Mouse (Mus musculus) CH12.LX (cell line): Measurements from ENCODE around the gene Ccdc80. TPM values are rescaled to one million over a fixed set of nuclear protein-coding genes. Genes with fewer than 3 reads are reported as not detected.

Source experiments
- DNase-seq: peaks from one replicate; pipeline ENCODE4 v3.0.0-alpha.2; 2013; ENCODE audit errors: extremely low read depth
- H3K27ac ChIP-seq: 2 replicates; pipeline ENCODE4 v1.5.1; 2012; ENCODE audit warnings: low read depth, mild to moderate bottlenecking, control low read depth, moderate library complexity; ENCODE audit not compliant: insufficient read depth
- H3K27me3 ChIP-seq: replicated peaks from 2 replicates; pipeline ENCODE3; 2012; ENCODE audit warnings: inconsistent platforms
- H3K36me3 ChIP-seq, 2 experiments: replicated peaks in 1 of 2; 2 replicates each; pipeline versions ENCODE3 to v1.6.1; 2012; ENCODE audit warnings: inconsistent platforms in 1 of 2, low read length in 1 of 2, mild to moderate bottlenecking in 1 of 2, mixed read lengths in 1 of 2, moderate library complexity in 1 of 2; ENCODE audit not compliant: control insufficient read depth in 1 of 2, insufficient read depth in 1 of 2
- H3K4me1 ChIP-seq, 2 experiments: 2 replicates each; pipeline ENCODE4 v1.6.1; 2012; ENCODE audit warnings: inconsistent platforms in 1 of 2, moderate library complexity in 1 of 2; ENCODE audit not compliant: insufficient read depth in 2 of 2, control insufficient read depth in 1 of 2
- H3K4me2 ChIP-seq: 2 replicates; pipeline ENCODE4 v1.6.1; 2012; ENCODE audit warnings: low read depth, mild to moderate bottlenecking, control low read depth; ENCODE audit not compliant: poor library complexity, insufficient read depth, severe bottlenecking
- H3K4me3 ChIP-seq, 3 experiments: fragments of 150-350 bp in 1 of 3; sonication (generic) in 1 of 3; replicated peaks in 1 of 3; 2 replicates each; pipeline versions ENCODE3 to v1.5.1; 2011 to 2012; ENCODE audit warnings: low read depth in 2 of 3, low read length in 2 of 3, mild to moderate bottlenecking in 2 of 3, moderate library complexity in 2 of 3, control low read depth in 1 of 3, improper control_type of control experiment in 1 of 3, inconsistent platforms in 1 of 3, mixed read lengths in 1 of 3; ENCODE audit not compliant: poor library complexity in 1 of 3
- H3K79me2 ChIP-seq: replicated peaks from 2 replicates; pipeline ENCODE4 v1.6.1; 2012; ENCODE audit warnings: mild to moderate bottlenecking, moderate library complexity; ENCODE audit not compliant: control insufficient read depth, poor library complexity, insufficient read depth, severe bottlenecking; ENCODE audit errors: extremely low read depth
- H3K9ac ChIP-seq: 2 replicates; pipeline ENCODE4 v1.6.1; 2012; ENCODE audit warnings: low read depth, mild to moderate bottlenecking, control low read depth, moderate library complexity; ENCODE audit not compliant: insufficient read depth
- H3K9me3 ChIP-seq: replicated peaks from 2 replicates; pipeline ENCODE3; 2012; ENCODE audit warnings: low read length, inconsistent platforms, mixed read lengths
- CHD1 ChIP-seq: IDR thresholded peaks from 2 replicates; pipeline ENCODE4 v1.6.1; 2012; ENCODE audit warnings: low read depth, low read length, improper control_type of control experiment, inconsistent platforms
- CHD2 ChIP-seq: IDR thresholded peaks from 2 replicates; pipeline ENCODE4 v1.6.1; 2011; ENCODE audit warnings: low read length, improper control_type of control experiment
- ELF1 ChIP-seq: IDR thresholded peaks from 2 replicates; pipeline ENCODE4 v1.6.1; 2014; ENCODE audit warnings: low read depth, mild to moderate bottlenecking, inconsistent platforms, low read length, improper control_type of control experiment
- EP300 ChIP-seq: IDR thresholded peaks from 2 replicates; pipeline ENCODE4 v1.6.1; 2011; ENCODE audit warnings: low read length, improper control_type of control experiment
- ETS1 ChIP-seq: conservative IDR thresholded peaks from 2 replicates; pipeline ENCODE4 v1.6.1; 2012; ENCODE audit warnings: low read depth, mild to moderate bottlenecking, inconsistent platforms, low read length, improper control_type of control experiment, moderate library complexity
- GABPA ChIP-seq: IDR thresholded peaks from 2 replicates; pipeline ENCODE4 v1.6.1; 2012; ENCODE audit warnings: low read depth, low read length, improper control_type of control experiment, inconsistent platforms; ENCODE audit not compliant: insufficient replicate concordance
- IRF4 ChIP-seq: IDR thresholded peaks from 2 replicates; pipeline ENCODE4 v1.6.1; 2014; ENCODE audit warnings: low read depth, mild to moderate bottlenecking, inconsistent platforms, low read length, improper control_type of control experiment
- JUND ChIP-seq: conservative IDR thresholded peaks from 2 replicates; pipeline ENCODE4 v1.6.1; 2011; ENCODE audit warnings: low read depth, low read length, improper control_type of control experiment
- KAT2A ChIP-seq: IDR thresholded peaks from 2 replicates; pipeline ENCODE4 v1.6.1; 2012; ENCODE audit warnings: low read length, improper control_type of control experiment, inconsistent platforms; ENCODE audit not compliant: insufficient replicate concordance
- MAFK ChIP-seq: IDR thresholded peaks from 2 replicates; pipeline ENCODE4 v1.6.1; 2011; ENCODE audit warnings: low read length, improper control_type of control experiment; ENCODE audit not compliant: insufficient replicate concordance
- MAX ChIP-seq: IDR thresholded peaks from 2 replicates; pipeline ENCODE4 v1.6.1; 2011; ENCODE audit warnings: low read length, improper control_type of control experiment
- MEF2A ChIP-seq: IDR thresholded peaks from 2 replicates; pipeline ENCODE4 v1.6.1; 2014; ENCODE audit warnings: low read depth, mild to moderate bottlenecking, inconsistent platforms, low read length, improper control_type of control experiment, borderline replicate concordance
- MXI1 ChIP-seq: IDR thresholded peaks from 2 replicates; pipeline ENCODE4 v1.6.1; 2011; ENCODE audit warnings: mild to moderate bottlenecking, low read depth, low read length, improper control_type of control experiment
- MYC ChIP-seq: IDR thresholded peaks from 2 replicates; pipeline ENCODE4 v1.6.1; 2011; ENCODE audit warnings: low read depth, mild to moderate bottlenecking, improper control_type of control experiment, low read length
- POLR2AphosphoS2 ChIP-seq: IDR thresholded peaks from 2 replicates; pipeline ENCODE4 v1.6.1; 2011; ENCODE audit warnings: low read depth, low read length, improper control_type of control experiment
- SIN3A ChIP-seq: IDR thresholded peaks from 2 replicates; pipeline ENCODE4 v1.6.1; 2012; ENCODE audit warnings: low read length, improper control_type of control experiment, inconsistent platforms
- TBP ChIP-seq: conservative IDR thresholded peaks from 2 replicates; pipeline ENCODE4 v1.6.1; 2011; ENCODE audit warnings: low read depth, low read length, improper control_type of control experiment
- TCF12 ChIP-seq: IDR thresholded peaks from 2 replicates; pipeline ENCODE4 v1.6.1; 2014; ENCODE audit warnings: low read depth, mild to moderate bottlenecking, inconsistent platforms, low read length, improper control_type of control experiment
- UBTF ChIP-seq: IDR thresholded peaks from 2 replicates; pipeline ENCODE4 v1.6.1; 2012; ENCODE audit warnings: low read depth, mild to moderate bottlenecking, inconsistent platforms, low read length, improper control_type of control experiment, moderate library complexity
- USF1 ChIP-seq: IDR thresholded peaks from 2 replicates; pipeline ENCODE4 v1.6.1; 2014; ENCODE audit warnings: low read depth, mild to moderate bottlenecking, inconsistent platforms, low read length, improper control_type of control experiment
- ZC3H11A ChIP-seq: IDR thresholded peaks from 2 replicates; pipeline ENCODE4 v1.6.1; 2012; ENCODE audit warnings: low read depth, mild to moderate bottlenecking, inconsistent platforms, low read length, improper control_type of control experiment
- ZNF384 ChIP-seq: IDR thresholded peaks from 2 replicates; pipeline ENCODE4 v1.6.1; 2012; ENCODE audit warnings: low read depth, low read length, improper control_type of control experiment, inconsistent platforms
- dilution Hi-C: fragments of 300-500 bp; cut with MboI; formaldehyde crosslinking; loops from 2 replicates; pipeline ENCODE4 v1.14.3; 2020; ENCODE audit warnings: low sequenced_read_pairs; ENCODE audit not compliant: extremely low pct_unique_long_range_greater_than_20kb, extremely low pct_ligation_motif_present
- in situ Hi-C: fragments of 300-500 bp; cut with MboI; formaldehyde crosslinking; loops from 3 replicates; pipeline ENCODE4 v1.14.3; 2019; ENCODE audit warnings: low sequenced_read_pairs, low pct_ligation_motif_present, low pct_unique_long_range_greater_than_20kb, mixed read lengths
- polyA plus RNA-seq: library from polyadenylated mRNA; unstranded; fragments of >175 nt; gene quantifications from 2 replicates; pipeline ENCODE4 v1.2.1, GENCODE M21; 2012; ENCODE audit warnings: low read depth; ENCODE audit not compliant: insufficient read length
- total RNA-seq, 2 experiments: library from RNA; depleted of rRNA; stranded (reverse); fragments of 300-350 nt in 1 of 2; fragments of >200 nt in 1 of 2; gene quantifications; 2 replicates each; pipeline ENCODE4 v1.2.3; 2012 to 2014

The Ccdc80 gene
- total and polyA plus RNA-seq, 3 experiments: 3.9 to 9.5 (median 6.1) TPM

- H3K4me3 ChIP-seq: peak overlapping the region in 1 of 3 experiments; percentile 65
- in situ Hi-C loops: loop anchor here (5.0 to 25.0 kb wide), 2 partner anchors 44 to 611 kb away; no protein-coding TSS in a partner anchor
- no peak for DNase-seq
- no peaks in the 10 kb centered on the region for H3K27me3 ChIP-seq
- peaks cover 0 to 19% of the 10 kb centered on the region in 2 experiments; a peak in 3 of 4 replicates for H3K4me1 ChIP-seq
- H3K79me2 ChIP-seq: no peaks in the 10 kb centered on the region
- TF ChIP-seq MYC: no peak
- TF ChIP-seq CHD2: no peak
- TF ChIP-seq CHD1: no peak
- TF ChIP-seq KAT2A: no peak
- no peak for TF ChIP-seq USF1
- TF ChIP-seq UBTF: no peak
- TF ChIP-seq TBP: no peak
- no peak for TF ChIP-seq IRF4
- no peak for TF ChIP-seq MAFK
- no peak for TF ChIP-seq ELF1
- TF ChIP-seq MAX: no peak
- TF ChIP-seq ZNF384: no peak
- no peak for TF ChIP-seq MEF2A
- no peak for TF ChIP-seq GABPA
- TF ChIP-seq ZC3H11A: no peak
- dilution Hi-C loops: no loop called here
- no peaks in the 10 kb centered on the region for H3K9me3 ChIP-seq
- H3K36me3 ChIP-seq: no peaks in the 10 kb centered on the region
- no peak overlapping the region for H3K9ac ChIP-seq
- H3K27ac ChIP-seq: no peak overlapping the region
- H3K4me2 ChIP-seq: no peak overlapping the region
Observed at GRCm38 (mm10) chr16:45098186-45098885, 5.1 kb downstream of the Ccdc80 start.

GRCm38 (mm10) chr16:45098886-45099210 lies 5.6 kb downstream of the Ccdc80 start:
- DNase-seq: no peak
- dilution Hi-C loops: no loop called here
- Histone ChIP-seq H3K9ac (no peak overlapping the region), H3K36me3 (no peaks in the 10 kb centered on the region), H3K4me1 (peaks cover 0 to 14% of the 10 kb centered on the region in 2 experiments; a peak in 3 of 4 replicates), H3K9me3 (no peaks in the 10 kb centered on the region), H3K27me3 (no peaks in the 10 kb centered on the region), H3K4me2 (0 out of 2 replicates have a peak overlapping the region, but pooled peaks have one; percentile 10), H3K4me3 (peak overlapping the region in 1 of 3 experiments; percentile 4), H3K27ac (no peak overlapping the region), H3K79me2 (no peaks in the 10 kb centered on the region)
- TF ChIP-seq POLR2AphosphoS2 (no peak), MXI1 (no peak), SIN3A (no peak), EP300 (no peak), MEF2A (no peak), MYC (no peak), JUND (no peak), CHD2 (no peak), ETS1 (no peak), TCF12 (no peak), ZC3H11A (no peak)
- in situ Hi-C loops: loop anchor here (5.0 to 25.0 kb wide), 2 partner anchors 43 to 612 kb away; no protein-coding TSS in a partner anchor
